Mouse (Mus musculus) kidney, postnatal 0 days (tissue): ENCODE data around the gene Zfp14. TPM values are rescaled to one million over a fixed set of nuclear protein-coding genes. Genes with fewer than 3 reads are reported as not detected.
A peak's percentile ranks its signal among the peaks of the same experiment; 100 is the strongest.

Source experiments
- ATAC-seq: fragments of 200-750 bp; cut with Nextera tagmentation; replicated peaks from 2 replicates; pipeline ENCODE4 v1.8.0; 2017; ENCODE audit warnings: low read depth, moderate number of reproducible peaks, moderate TSS enrichment, moderate library complexity; ENCODE audit not compliant: low FRiP score
- DNase-seq: peaks from one replicate; pipeline ENCODE4 v3.0.0-alpha.2; 2016; ENCODE audit warnings: low spot score
- H3K27ac ChIP-seq: fragments of 300-500 bp; sonication (generic); 2 replicates; pipeline ENCODE4 v1.5.1; 2014; ENCODE audit warnings: mild to moderate bottlenecking
- H3K27me3 ChIP-seq: fragments of 300-500 bp; sonication (generic); 2 replicates; pipeline ENCODE4 v1.6.1; 2014; ENCODE audit warnings: low read length, mixed read lengths; ENCODE audit not compliant: insufficient read depth
- H3K36me3 ChIP-seq: fragments of 300-500 bp; sonication (generic); 2 replicates; pipeline ENCODE4 v1.6.1; 2014; ENCODE audit warnings: low read length, mixed read lengths; ENCODE audit not compliant: insufficient read depth
- H3K4me1 ChIP-seq: fragments of 300-500 bp; sonication (generic); replicated peaks from 2 replicates; pipeline ENCODE4 v1.6.1; 2014; ENCODE audit warnings: antibody characterized with exemption, low read length, mixed read lengths; ENCODE audit not compliant: insufficient read depth
- H3K4me2 ChIP-seq: fragments of 300-500 bp; sonication (generic); 2 replicates; pipeline ENCODE4 v1.6.1; 2014; ENCODE audit warnings: mild to moderate bottlenecking, low read length, moderate library complexity, mixed read lengths
- H3K4me3 ChIP-seq: fragments of 300-500 bp; sonication (generic); replicated peaks from 2 replicates; pipeline ENCODE4 v1.5.1; 2014; ENCODE audit warnings: low read depth, low read length
- H3K9ac ChIP-seq: fragments of 300-500 bp; sonication (generic); 2 replicates; pipeline ENCODE4 v1.6.1; 2014; ENCODE audit warnings: low read depth, low read length
- H3K9me3 ChIP-seq: fragments of 300-500 bp; sonication (generic); replicated peaks from 2 replicates; pipeline ENCODE4 v1.6.1; 2016; ENCODE audit warnings: low read length, inconsistent platforms, mixed read lengths
- CTCF ChIP-seq: IDR thresholded peaks from 2 replicates; pipeline ENCODE4 v1.5.1; 2016; ENCODE audit warnings: antibody characterized with exemption, low read depth, mild to moderate bottlenecking, moderate library complexity
- WGBS: fragments of 180-500 bp; shearing (Covaris S2); extraction: QIAGEN DNeasy Blood & Tissue Kit; methylation state at CpG from one replicate; pipeline ENCODE4 v1.1.7; 2014; 5-methylcytosine and 5-hydroxymethylcytosine counted together
- polyA plus RNA-seq: library from polyadenylated mRNA; unstranded; fragments of >200 nt; fragmentation: Nextera tagmentation; extraction: Ambion mirVana; gene quantifications from 2 replicates; pipeline ENCODE4 v1.2.1, GENCODE M21; 2015

Gene Zfp14
- polyA plus RNA-seq, 1 experiment from 2014 or later, result 3.8 TPM

- Histone ChIP-seq H3K4me2 (peak overlapping the region; percentile 81), H3K4me3 (peak overlapping the region; percentile 60), H3K9ac (no peak overlapping the region), H3K4me1 (peaks cover 15% of the 10 kb centered on the region; the same call in 1 of the 2 replicates), H3K9me3 (no peaks in the 10 kb centered on the region), H3K36me3 (no peaks in the 10 kb centered on the region), H3K27ac (peak overlapping the region; percentile 42; the same call in 1 of the 2 replicates), H3K27me3 (no peaks in the 10 kb centered on the region)
- peak; percentile 74 for TF ChIP-seq CTCF
- ATAC-seq (no peak), DNase-seq (peak; percentile 76)
- 8% methylated on average over 9 of the region's 9 CpGs for WGBS
These were observed 39.9 kb upstream of the Zfp14 start for GRCm38 (mm10) chr7:30090970-30091585.

- Histone ChIP-seq H3K9ac (peak within 1 kb of the TSS; percentile 67), H3K4me1 (peaks cover 15% of the 10 kb centered on the region; the same call in 1 of the 2 replicates)
- WGBS, result under 1% methylated on average over 40 of the region's 40 CpGs
These were observed 39.2 kb upstream of the Zfp14 start, which contains the start of the genes Gm26920 and Zfp566 for GRCm38 (mm10) chr7:30090092-30090969. Gm26920 (minus strand) TSS chr7:30090410. Zfp566 (minus strand) TSS chr7:30090527.

GRCm38 (mm10) chr7:30089405-30089804 is 38.2 kb upstream of the Zfp14 start:
- H3K4me2 ChIP-seq, result peak overlapping the region; percentile 81
- peaks cover 15% of the 10 kb centered on the region; the same call in 1 of the 2 replicates for H3K4me1 ChIP-seq
- H3K27me3 ChIP-seq, result no peaks in the 10 kb centered on the region
- DNase-seq (no peak), ATAC-seq (no peak)
- peak overlapping the region; percentile 67 for H3K9ac ChIP-seq
- WGBS, result 7% methylated on average over 6 of the region's 6 CpGs
- H3K36me3 ChIP-seq, result 0 out of 2 replicates have a peak, but pooled peaks cover 10% of the 10 kb centered on the region
- peak overlapping the region; percentile 60 for H3K4me3 ChIP-seq
- no peaks in the 10 kb centered on the region for H3K9me3 ChIP-seq
- no peak for TF ChIP-seq CTCF
- no peak overlapping the region for H3K27ac ChIP-seq

More at GRCm38 (mm10) chr7:30090092-30090969, 39.2 kb upstream of the Zfp14 start, which contains the start of the genes Gm26920 and Zfp566:
- Histone ChIP-seq H3K4me3 (peak within 1 kb of the TSS; percentile 60), H3K27me3 (no peaks in the 10 kb centered on the region), H3K9me3 (no peaks in the 10 kb centered on the region), H3K36me3 (0 out of 2 replicates have a peak, but pooled peaks cover 2% of the 10 kb centered on the region), H3K27ac (peak within 1 kb of the TSS; percentile 68), H3K4me2 (peak within 1 kb of the TSS; percentile 81)
- no peak for TF ChIP-seq CTCF
- DNase-seq (peak; percentile 99), ATAC-seq (peak; percentile 93)

- Histone ChIP-seq H3K9ac (no peak overlapping the region), H3K9me3 (no peaks in the 10 kb centered on the region), H3K36me3 (0 out of 2 replicates have a peak, but pooled peaks cover 11% of the 10 kb centered on the region), H3K4me2 (no peak overlapping the region), H3K27me3 (no peaks in the 10 kb centered on the region), H3K27ac (no peak overlapping the region), H3K4me1 (peaks cover 13% of the 10 kb centered on the region; the same call in 1 of the 2 replicates), H3K4me3 (no peak overlapping the region)
- no peak for DNase-seq
- TF ChIP-seq CTCF, result no peak
- 83% methylated on average over 9 of the region's 9 CpGs for WGBS
- ATAC-seq, result no peak
These were observed 35.3 kb upstream of the Zfp14 start for GRCm38 (mm10) chr7:30086524-30086923.

DNA sequence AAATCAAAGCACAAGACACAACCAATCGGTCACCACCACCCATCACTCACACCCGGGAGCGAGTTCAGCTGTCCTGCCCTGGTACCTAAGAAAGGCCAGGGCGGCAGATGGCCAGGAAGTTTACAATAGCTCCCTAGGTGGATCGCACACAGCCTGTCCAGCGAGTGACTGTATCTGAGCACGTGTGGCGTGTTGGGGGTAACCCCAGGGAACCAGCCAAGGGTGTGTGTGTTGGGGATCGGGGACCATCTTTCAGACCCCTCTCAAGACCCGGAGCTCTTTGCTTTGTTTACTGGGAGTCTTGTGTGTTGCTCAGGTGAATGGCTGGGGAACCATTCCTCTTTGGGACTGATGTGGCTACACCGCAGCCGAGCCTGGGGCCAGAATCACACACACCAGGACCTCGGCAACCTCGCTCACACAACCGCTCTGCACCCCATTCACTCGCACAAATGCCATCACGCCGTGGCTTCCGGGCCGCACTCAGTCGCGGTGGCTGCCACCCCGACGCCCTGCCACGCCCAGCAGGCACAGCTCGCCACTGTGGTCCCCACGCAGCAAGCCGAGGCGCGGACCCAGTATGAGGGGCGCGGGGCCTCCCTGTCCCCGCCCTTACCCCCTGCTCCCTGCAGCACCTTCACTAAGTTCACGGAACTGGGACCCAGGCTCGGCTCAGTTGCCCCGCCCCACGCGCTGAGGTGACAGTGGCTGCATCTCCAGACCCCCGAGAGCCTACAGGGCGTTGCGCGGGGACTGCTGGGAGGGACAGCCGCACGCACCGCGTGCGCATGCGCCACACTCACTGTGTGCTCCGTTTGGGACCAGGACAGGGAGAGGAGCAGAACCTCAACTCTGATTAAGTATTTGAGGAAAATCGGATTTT is 21.2 kb upstream of the Zfp14 start, which contains the start of gene Zfp82:
TSS of gene Zfp82 (minus strand) at position 755 of the 883 bp plus-strand sequence.
- WGBS, result under 1% methylated on average over 50 of the region's 50 CpGs
- Histone ChIP-seq H3K27me3 (no peaks in the 10 kb centered on the region), H3K9me3 (no peaks in the 10 kb centered on the region), H3K4me1 (no peaks in the 10 kb centered on the region), H3K4me3 (peak within 1 kb of the TSS; percentile 70), H3K4me2 (peak within 1 kb of the TSS; percentile 97), H3K36me3 (peaks cover 5% of the 10 kb centered on the region; the same call in 1 of the 2 replicates), H3K27ac (no peak within 1 kb of the TSS), H3K9ac (peak within 1 kb of the TSS; percentile 63)
- ATAC-seq (peak; percentile 78), DNase-seq (peak; percentile 91)
- no peak for TF ChIP-seq CTCF
